Mouse (Mus musculus) ES-E14 (cell line): ENCODE results near the gene Ube2o.

Experiments
- HCFC1 ChIP-seq: IDR thresholded peaks from 2 replicates; pipeline ENCODE4 v1.6.1; 2012; ENCODE audit warnings: low read length, inconsistent platforms, borderline replicate concordance; ENCODE audit not compliant: insufficient read depth
- ZC3H11A ChIP-seq: IDR thresholded peaks from 2 replicates; pipeline ENCODE4 v1.6.1; 2012; ENCODE audit warnings: low read depth, mild to moderate bottlenecking, inconsistent platforms, low read length, borderline replicate concordance

- no peak for TF ChIP-seq ZC3H11A
- TF ChIP-seq HCFC1: no peak
Observed at GRCm38 (mm10) chr11:116536685-116537084, 44.6 kb downstream of the Ube2o start.
